Mouse (Mus musculus) CH12.LX (cell line): ENCODE data around the gene Babam2.

Experiments used
- CHD2 ChIP-seq: IDR thresholded peaks from 2 replicates; pipeline ENCODE4 v1.6.1; 2011; ENCODE audit warnings: low read length, improper control_type of control experiment
- CTCF ChIP-seq, 2 experiments: IDR thresholded peaks in 1 of 2; conservative IDR thresholded peaks in 1 of 2; 2 replicates each; pipeline ENCODE4 v1.5.1; 2011 to 2012; ENCODE audit warnings: low read depth in 2 of 2, low read length in 2 of 2, improper control_type of control experiment in 1 of 2, inconsistent platforms in 1 of 2, mild to moderate bottlenecking in 1 of 2, moderate library complexity in 1 of 2
- EP300 ChIP-seq: IDR thresholded peaks from 2 replicates; pipeline ENCODE4 v1.6.1; 2011; ENCODE audit warnings: low read length, improper control_type of control experiment
- JUN ChIP-seq: IDR thresholded peaks from 2 replicates; pipeline ENCODE4 v1.6.1; 2011; ENCODE audit warnings: low read depth, mild to moderate bottlenecking, low read length, improper control_type of control experiment, moderate library complexity; ENCODE audit not compliant: insufficient read depth
- JUND ChIP-seq: conservative IDR thresholded peaks from 2 replicates; pipeline ENCODE4 v1.6.1; 2011; ENCODE audit warnings: low read depth, low read length, improper control_type of control experiment
- KAT2A ChIP-seq: IDR thresholded peaks from 2 replicates; pipeline ENCODE4 v1.6.1; 2012; ENCODE audit warnings: low read length, improper control_type of control experiment, inconsistent platforms; ENCODE audit not compliant: insufficient replicate concordance
- MAFK ChIP-seq: IDR thresholded peaks from 2 replicates; pipeline ENCODE4 v1.6.1; 2011; ENCODE audit warnings: low read length, improper control_type of control experiment; ENCODE audit not compliant: insufficient replicate concordance
- MAX ChIP-seq: IDR thresholded peaks from 2 replicates; pipeline ENCODE4 v1.6.1; 2011; ENCODE audit warnings: low read length, improper control_type of control experiment
- PAX5 ChIP-seq: IDR thresholded peaks from 2 replicates; pipeline ENCODE4 v1.6.1; 2012; ENCODE audit warnings: low read length, inconsistent platforms, mixed read lengths
- POLR2A ChIP-seq: IDR thresholded peaks from 2 replicates; pipeline ENCODE4 v1.6.1; 2011; ENCODE audit warnings: low read depth, mild to moderate bottlenecking, improper control_type of control experiment, low read length
- POLR2AphosphoS2 ChIP-seq: IDR thresholded peaks from 2 replicates; pipeline ENCODE4 v1.6.1; 2011; ENCODE audit warnings: low read depth, low read length, improper control_type of control experiment
- SMC3 ChIP-seq: IDR thresholded peaks from 2 replicates; pipeline ENCODE4 v1.6.1; 2011; ENCODE audit warnings: low read depth, low read length, improper control_type of control experiment

DNA sequence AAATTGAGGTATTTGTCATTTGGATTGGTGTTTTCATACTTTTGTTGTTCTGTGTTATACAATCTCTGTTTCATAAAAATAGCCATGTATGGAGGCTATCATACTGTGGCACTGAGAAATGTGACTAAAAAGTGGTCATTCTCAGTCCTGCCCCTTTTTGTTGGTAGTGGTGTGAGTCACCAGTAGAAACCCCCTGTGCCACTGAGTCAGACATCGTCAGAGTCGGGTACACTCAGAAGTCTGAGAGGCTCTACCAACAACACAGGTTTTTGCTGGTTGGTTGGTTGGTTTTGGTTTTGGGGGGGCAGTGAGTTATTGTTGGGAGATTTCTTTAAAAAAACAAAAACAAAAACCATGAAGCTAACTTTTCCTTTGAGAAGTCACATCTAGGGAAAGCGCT, 358.2 kb downstream of the Babam2 start:
- TF ChIP-seq CTCF (conservative IDR thresholded peaks at IDR 0.05 in 1 of 2, IDR thresholded peaks at IDR 0.05 in 1 of 2; ENCODE audit: low read depth in 2 of 2, low read length in 2 of 2) (no peak), POLR2A (no peak), EP300 (no peak), JUN (no peak), SMC3 (no peak), JUND (no peak), MAX (no peak), KAT2A (no peak), POLR2AphosphoS2 (no peak), CHD2 (no peak), PAX5 (no peak), MAFK (no peak)
